Mouse (Mus musculus): Measurements from ENCODE around the gene Gm17334. TPM values are rescaled to one million over a fixed set of nuclear protein-coding genes. Genes with fewer than 3 reads are reported as not detected.

The Gm17334 gene
- polyA plus RNA-seq, 1 experiment from 2014 or later = 0.19 TPM

GRCm38 (mm10) chr11:53813001-53813868 is 40.2 kb upstream of the Gm17334 start:
- H3K4me2 ChIP-seq (ENCODE audit: low read depth, low read length) = no peak overlapping the region
- WGBS (ENCODE audit: insufficient replicate concordance) = 67% methylated on average over 16 of the region's 16 CpGs

GRCm38 (mm10) chr11:53811312-53811711 is 38.3 kb upstream of the Gm17334 start:
- Histone ChIP-seq H3K27me3 (ENCODE audit: control insufficient read depth, insufficient read depth, low read depth, low read length) (no peaks in the 10 kb centered on the region), H3K36me3 (ENCODE audit: control insufficient read depth, insufficient read depth) (no peaks in the 10 kb centered on the region), H3K9me3 (replicated peaks; ENCODE audit: control insufficient read depth, low read length) (no peaks in the 10 kb centered on the region), H3K4me3 (ENCODE audit: low read depth, low read length) (no peak overlapping the region), H3K9ac (ENCODE audit: low read depth, low read length) (no peak overlapping the region), H3K4me2 (ENCODE audit: low read depth, low read length) (no peak overlapping the region), H3K4me1 (ENCODE audit: control insufficient read depth, low read depth, low read length) (no peaks in the 10 kb centered on the region), H3K27ac (ENCODE audit: low read length) (no peak overlapping the region)
- ATAC-seq (ENCODE audit: low read depth) = no peak
- WGBS (ENCODE audit: insufficient replicate concordance) = 57% methylated on average over 3 of the region's 3 CpGs

More at GRCm38 (mm10) chr11:53813001-53813868, 40.2 kb upstream of the Gm17334 start:
- Histone ChIP-seq H3K27me3 (ENCODE audit: control insufficient read depth, insufficient read depth, low read depth, low read length) (no peaks in the 10 kb centered on the region), H3K9me3 (replicated peaks; ENCODE audit: control insufficient read depth, low read length) (no peaks in the 10 kb centered on the region), H3K9ac (ENCODE audit: low read depth, low read length) (no peak overlapping the region), H3K36me3 (ENCODE audit: control insufficient read depth, insufficient read depth) (no peaks in the 10 kb centered on the region), H3K4me3 (ENCODE audit: low read depth, low read length) (no peak overlapping the region), H3K27ac (ENCODE audit: low read length) (no peak overlapping the region), H3K4me1 (ENCODE audit: control insufficient read depth, low read depth, low read length) (no peaks in the 10 kb centered on the region)
- ATAC-seq (ENCODE audit: low read depth) = no peak

DNA sequence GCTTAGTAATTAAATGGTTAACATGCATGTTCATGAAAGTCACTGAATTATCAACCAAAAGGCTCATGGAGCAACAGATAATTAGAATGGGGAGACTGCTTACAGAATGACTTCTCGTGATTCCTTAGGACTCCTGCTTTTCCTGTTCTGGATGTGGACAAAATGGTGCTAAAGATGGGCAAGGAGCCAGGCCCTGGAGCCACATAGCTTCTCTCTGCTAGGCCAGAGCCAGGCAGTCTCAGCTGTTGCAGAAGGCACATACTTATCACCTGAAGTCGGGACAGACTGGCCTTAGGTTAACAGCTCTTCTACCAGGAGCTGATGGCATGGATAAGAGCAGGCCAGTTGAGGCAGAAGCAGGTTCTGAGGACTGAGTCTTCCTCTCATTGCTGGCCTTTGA is 37.8 kb upstream of the Gm17334 start:
- H3K9ac ChIP-seq (ENCODE audit: low read depth, low read length) = no peak overlapping the region
- H3K4me1 ChIP-seq (ENCODE audit: control insufficient read depth, low read depth, low read length) = peaks cover 4% of the 10 kb centered on the region; the same call in 1 of the 2 replicates
- no peaks in the 10 kb centered on the region for H3K9me3 ChIP-seq (replicated peaks; ENCODE audit: control insufficient read depth, low read length)
- no peak overlapping the region for H3K4me2 ChIP-seq (ENCODE audit: low read depth, low read length)
- WGBS (ENCODE audit: insufficient replicate concordance) = 28% methylated on average over 2 of the region's 2 CpGs
- H3K27me3 ChIP-seq (ENCODE audit: control insufficient read depth, insufficient read depth, low read depth, low read length) = no peaks in the 10 kb centered on the region
- no peak overlapping the region for H3K27ac ChIP-seq (ENCODE audit: low read length)
- no peak overlapping the region for H3K4me3 ChIP-seq (ENCODE audit: low read depth, low read length)
- ATAC-seq (ENCODE audit: low read depth) = no peak
- no peaks in the 10 kb centered on the region for H3K36me3 ChIP-seq (ENCODE audit: control insufficient read depth, insufficient read depth)

- H3K36me3 ChIP-seq (ENCODE audit: control insufficient read depth, insufficient read depth) = no peaks in the 10 kb centered on the region
- 31% methylated on average over 5 of the region's 5 CpGs for WGBS (ENCODE audit: insufficient replicate concordance)
- H3K9ac ChIP-seq (ENCODE audit: low read depth, low read length) = no peak overlapping the region
- no peak for ATAC-seq (ENCODE audit: low read depth)
- H3K4me2 ChIP-seq (ENCODE audit: low read depth, low read length) = no peak overlapping the region
- no peak overlapping the region for H3K4me3 ChIP-seq (ENCODE audit: low read depth, low read length)
- no peak overlapping the region for H3K27ac ChIP-seq (ENCODE audit: low read length)
- H3K27me3 ChIP-seq (ENCODE audit: control insufficient read depth, insufficient read depth, low read depth, low read length) = no peaks in the 10 kb centered on the region
- no peaks in the 10 kb centered on the region for H3K9me3 ChIP-seq (replicated peaks; ENCODE audit: control insufficient read depth, low read length)
- peaks cover 4% of the 10 kb centered on the region; the same call in 1 of the 2 replicates for H3K4me1 ChIP-seq (ENCODE audit: control insufficient read depth, low read depth, low read length)
These were observed 37.2 kb upstream of the Gm17334 start for GRCm38 (mm10) chr11:53810156-53810555.

- WGBS (ENCODE audit: insufficient replicate concordance) = 37% methylated on average over 5 of the region's 5 CpGs
These were observed 36.4 kb upstream of the Gm17334 start for GRCm38 (mm10) chr11:53809354-53809753.

DNA sequence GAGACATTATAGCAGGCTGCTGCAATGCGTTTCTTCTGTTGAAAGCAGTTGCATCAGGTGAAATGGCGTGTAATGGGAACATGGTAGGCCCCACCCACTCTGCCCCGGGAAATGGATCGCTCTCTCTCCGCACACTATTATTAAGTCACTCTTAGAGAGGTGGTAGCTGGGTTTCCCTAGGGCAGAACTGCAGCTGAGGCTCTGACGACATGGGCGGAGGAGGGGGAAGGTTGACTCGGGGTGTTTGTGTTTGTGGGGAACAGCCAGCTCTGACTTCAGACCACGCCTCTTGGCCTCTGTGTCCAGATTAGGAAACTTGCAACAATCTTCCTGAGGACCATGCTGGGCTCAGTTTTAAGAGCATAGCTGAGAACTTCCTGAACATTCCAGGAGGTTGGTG is 32.8 kb upstream of the Gm17334 start:
- Histone ChIP-seq H3K27me3 (ENCODE audit: control insufficient read depth, insufficient read depth, low read depth, low read length) (no peaks in the 10 kb centered on the region), H3K27ac (ENCODE audit: low read length) (peak overlapping the region; percentile 14; the same call in 1 of the 2 replicates), H3K9me3 (replicated peaks; ENCODE audit: control insufficient read depth, low read length) (no peaks in the 10 kb centered on the region), H3K4me2 (ENCODE audit: low read depth, low read length) (no peak overlapping the region), H3K9ac (ENCODE audit: low read depth, low read length) (no peak overlapping the region), H3K36me3 (ENCODE audit: control insufficient read depth, insufficient read depth) (no peaks in the 10 kb centered on the region), H3K4me3 (ENCODE audit: low read depth, low read length) (no peak overlapping the region), H3K4me1 (ENCODE audit: control insufficient read depth, low read depth, low read length) (peaks cover 4% of the 10 kb centered on the region; the same call in 1 of the 2 replicates)
- ATAC-seq (ENCODE audit: low read depth) = peak; percentile 53; the same call in 1 of the 2 replicates
- 46% methylated on average over 9 of the region's 9 CpGs for WGBS (ENCODE audit: insufficient replicate concordance)

More at GRCm38 (mm10) chr11:53809354-53809753, 36.4 kb upstream of the Gm17334 start:
- Histone ChIP-seq H3K4me1 (ENCODE audit: control insufficient read depth, low read depth, low read length) (peaks cover 4% of the 10 kb centered on the region; the same call in 1 of the 2 replicates), H3K9ac (ENCODE audit: low read depth, low read length) (no peak overlapping the region), H3K27me3 (ENCODE audit: control insufficient read depth, insufficient read depth, low read depth, low read length) (no peaks in the 10 kb centered on the region), H3K4me2 (ENCODE audit: low read depth, low read length) (no peak overlapping the region), H3K36me3 (ENCODE audit: control insufficient read depth, insufficient read depth) (no peaks in the 10 kb centered on the region), H3K27ac (ENCODE audit: low read length) (no peak overlapping the region), H3K4me3 (ENCODE audit: low read depth, low read length) (no peak overlapping the region), H3K9me3 (replicated peaks; ENCODE audit: control insufficient read depth, low read length) (no peaks in the 10 kb centered on the region)
- no peak for ATAC-seq (ENCODE audit: low read depth)

DNA sequence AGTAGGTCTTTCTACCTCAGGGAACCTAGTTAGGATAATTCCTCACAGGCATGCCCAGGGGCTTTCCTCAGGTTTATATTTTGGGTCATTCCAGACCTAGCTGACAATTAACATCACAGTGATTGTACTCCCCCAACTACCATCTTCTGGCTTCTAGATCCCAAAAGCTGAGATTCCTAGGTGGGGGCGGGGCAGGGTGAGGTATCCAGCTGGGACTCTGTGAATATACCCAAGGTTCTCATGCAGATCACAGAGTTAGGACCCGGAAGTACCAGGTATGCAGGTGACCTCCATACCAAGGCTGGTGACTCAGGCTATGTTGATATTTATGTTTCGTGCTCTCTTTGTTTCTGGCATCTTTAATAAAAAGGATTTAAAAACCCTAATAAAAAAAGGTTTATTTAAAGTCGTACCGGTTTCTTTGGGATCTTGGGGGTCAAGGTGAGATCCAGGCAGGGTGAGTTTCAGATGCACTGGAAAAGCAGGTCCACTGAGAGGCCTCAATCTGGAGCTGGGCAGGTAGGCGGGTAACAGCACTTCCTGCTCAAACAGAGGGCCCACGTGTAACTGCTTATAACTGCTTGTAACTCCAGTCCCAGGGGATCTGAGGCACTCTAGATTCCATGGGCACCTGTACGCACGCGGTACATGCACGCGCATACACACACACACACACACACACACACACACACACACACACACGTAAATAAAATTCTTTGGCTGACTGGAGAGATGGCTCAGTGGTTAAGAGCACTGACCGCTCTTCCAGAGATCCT is 31.8 kb upstream of the Gm17334 start:
- H3K4me1 ChIP-seq (ENCODE audit: control insufficient read depth, low read depth, low read length) = peaks cover 4% of the 10 kb centered on the region; the same call in 1 of the 2 replicates
- no peaks in the 10 kb centered on the region for H3K27me3 ChIP-seq (ENCODE audit: control insufficient read depth, insufficient read depth, low read depth, low read length)
- no peak overlapping the region for H3K27ac ChIP-seq (ENCODE audit: low read length)
- no peak overlapping the region for H3K4me3 ChIP-seq (ENCODE audit: low read depth, low read length)
- H3K36me3 ChIP-seq (ENCODE audit: control insufficient read depth, insufficient read depth) = no peaks in the 10 kb centered on the region
- no peak overlapping the region for H3K9ac ChIP-seq (ENCODE audit: low read depth, low read length)
- WGBS (ENCODE audit: insufficient replicate concordance) = 66% methylated on average over 14 of the region's 14 CpGs
- H3K4me2 ChIP-seq (ENCODE audit: low read depth, low read length) = no peak overlapping the region
- ATAC-seq (ENCODE audit: low read depth) = no peak
- H3K9me3 ChIP-seq (replicated peaks; ENCODE audit: control insufficient read depth, low read length) = no peaks in the 10 kb centered on the region

GRCm38 (mm10) chr11:53803494-53803893 is 30.5 kb upstream of the Gm17334 start:
- H3K36me3 ChIP-seq (ENCODE audit: control insufficient read depth, insufficient read depth) = no peaks in the 10 kb centered on the region
- H3K9ac ChIP-seq (ENCODE audit: low read depth, low read length) = no peak overlapping the region
- 44% methylated on average over 6 of the region's 6 CpGs for WGBS (ENCODE audit: insufficient replicate concordance)
- no peak for ATAC-seq (ENCODE audit: low read depth)
- peaks cover 4% of the 10 kb centered on the region; the same call in 1 of the 2 replicates for H3K4me1 ChIP-seq (ENCODE audit: control insufficient read depth, low read depth, low read length)
- no peak overlapping the region for H3K4me2 ChIP-seq (ENCODE audit: low read depth, low read length)
- no peak overlapping the region for H3K27ac ChIP-seq (ENCODE audit: low read length)
- H3K9me3 ChIP-seq (replicated peaks; ENCODE audit: control insufficient read depth, low read length) = no peaks in the 10 kb centered on the region
- H3K4me3 ChIP-seq (ENCODE audit: low read depth, low read length) = no peak overlapping the region
- no peaks in the 10 kb centered on the region for H3K27me3 ChIP-seq (ENCODE audit: control insufficient read depth, insufficient read depth, low read depth, low read length)

Data from liver, embryonic 16.5 days (tissue).